Mouse (Mus musculus): ENCODE results near the gene Zfhx2. TPM values are rescaled to one million over a fixed set of nuclear protein-coding genes. Genes with fewer than 3 reads are reported as not detected.

Gene Zfhx2
- total RNA-seq, 2 experiments from 2014 or later: 4.5 to 5.0 TPM

DNA sequence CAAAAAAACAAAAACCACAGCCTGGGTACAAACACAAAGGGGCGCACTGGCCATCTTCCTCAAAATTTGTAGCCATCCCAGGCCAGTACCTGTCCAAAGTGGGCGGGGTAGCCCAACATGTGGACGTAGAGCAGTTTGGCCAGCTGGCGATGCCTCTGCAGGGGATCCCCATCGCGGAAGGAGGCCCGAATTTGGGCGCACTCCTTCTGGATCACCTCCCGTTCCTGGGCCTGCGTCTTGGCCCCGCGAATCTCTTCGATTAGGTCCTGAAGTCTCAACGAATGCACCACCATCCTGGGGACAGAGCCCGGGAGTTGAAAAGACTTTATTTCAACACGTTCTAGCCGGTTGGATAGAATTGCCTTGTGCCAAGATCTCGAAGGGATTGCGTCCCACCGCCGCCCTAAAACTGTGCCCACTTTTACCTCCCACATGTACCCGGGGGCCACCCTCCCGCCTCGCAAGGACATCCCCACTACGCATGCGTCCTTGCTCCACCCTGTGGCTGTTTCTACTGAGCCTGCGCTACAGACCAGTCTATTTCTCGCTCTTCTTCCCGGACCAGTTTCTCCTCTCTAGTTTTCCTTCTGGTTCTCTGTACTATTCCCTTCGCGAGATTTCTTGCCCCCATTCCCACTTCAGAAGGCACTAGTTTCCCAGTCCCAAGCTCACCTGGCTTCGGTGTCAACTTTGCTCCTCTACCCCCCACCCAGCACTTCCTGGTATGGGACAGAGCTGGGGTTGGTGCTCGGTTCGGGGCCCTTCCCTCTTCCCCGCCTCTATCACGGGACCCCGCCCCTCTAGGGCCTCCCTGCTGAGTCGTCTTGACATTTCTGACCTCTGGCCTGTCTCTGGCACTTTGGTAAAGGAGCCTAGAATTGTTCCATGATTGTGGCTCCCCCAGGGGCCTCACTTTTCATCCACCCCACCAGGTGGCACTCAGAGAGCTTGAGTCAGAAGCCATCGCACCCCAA is 14.0 kb upstream of the Zfhx2 start, which contains the start of gene Ap1g2:
Ap1g2 (minus strand) TSS at position 758 of the 974 bp plus-strand sequence.
- peak; percentile 91 to 92 for DNase-seq

- no peak for DNase-seq
These were observed 13.3 kb upstream of the Zfhx2 start for GRCm38 (mm10) chr14:55105386-55105785.

DNA sequence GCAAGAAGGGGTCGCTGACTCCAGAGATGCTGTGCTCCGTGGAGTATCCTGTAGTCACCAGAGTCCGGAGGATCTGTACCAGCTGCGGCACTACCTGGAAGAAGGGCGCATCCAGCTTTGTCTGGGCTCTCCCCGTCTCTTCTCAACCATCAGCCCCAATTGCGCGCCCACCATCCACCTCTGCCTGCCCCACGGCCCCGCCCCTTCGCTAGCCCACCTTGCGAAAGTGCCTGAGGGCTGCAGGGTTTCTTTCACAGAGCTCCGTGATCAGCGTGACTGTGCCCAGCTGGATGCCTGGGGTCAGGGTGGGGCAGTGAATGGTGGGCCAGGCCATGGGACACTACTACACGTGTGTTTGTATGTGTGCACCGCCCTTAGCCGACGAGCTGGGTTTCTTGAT is 12.2 kb upstream of the Zfhx2 start:
- no peak for DNase-seq

DNA sequence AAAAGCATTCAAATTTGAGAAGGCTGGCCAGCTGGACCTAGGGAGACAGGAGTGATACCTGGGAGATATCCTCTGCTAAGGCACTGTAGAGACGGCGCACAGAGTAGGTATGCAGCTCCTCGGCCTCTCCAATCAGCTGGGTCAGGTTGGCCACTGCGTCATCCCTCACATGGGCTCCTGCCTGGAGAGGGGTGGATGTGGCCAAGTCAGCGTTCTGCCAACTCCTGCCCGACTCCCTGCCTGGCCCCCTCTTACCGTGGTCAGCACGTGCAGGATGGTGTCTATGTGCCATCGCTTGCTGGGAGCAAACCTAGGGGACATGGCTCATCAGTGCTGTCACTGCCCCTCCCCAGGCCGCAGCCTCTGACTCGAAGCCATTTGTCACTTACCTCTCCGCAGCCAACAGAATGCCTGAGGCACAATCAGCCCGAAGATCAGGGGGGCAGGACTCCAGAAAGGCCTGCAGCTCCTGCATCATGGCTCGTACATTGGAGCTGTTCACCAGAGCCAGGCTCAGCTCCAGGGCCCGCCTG is 10.2 kb upstream of the Zfhx2 start:
- no peak for DNase-seq

DNA sequence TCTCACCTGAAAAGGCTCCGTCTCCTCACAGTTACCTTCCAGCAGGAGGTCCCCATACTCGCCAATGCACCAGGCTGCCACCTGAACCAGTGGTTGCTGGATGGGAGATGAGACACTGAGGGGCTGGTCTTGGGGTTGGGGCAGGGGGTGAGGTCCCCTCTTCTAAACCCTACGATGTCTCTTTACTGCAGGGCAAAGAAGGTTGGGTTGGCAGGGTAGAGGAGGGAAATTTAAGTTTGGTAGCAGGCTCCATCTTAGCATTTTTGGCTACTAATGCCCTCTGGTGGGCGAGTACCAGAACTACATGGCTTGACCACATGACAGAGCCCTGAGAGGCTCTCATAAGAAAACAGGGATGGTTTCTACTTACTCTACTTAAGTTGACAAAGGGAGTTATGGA is 9.5 kb upstream of the Zfhx2 start:
- DNase-seq: peak; percentile 59 to 72

DNA sequence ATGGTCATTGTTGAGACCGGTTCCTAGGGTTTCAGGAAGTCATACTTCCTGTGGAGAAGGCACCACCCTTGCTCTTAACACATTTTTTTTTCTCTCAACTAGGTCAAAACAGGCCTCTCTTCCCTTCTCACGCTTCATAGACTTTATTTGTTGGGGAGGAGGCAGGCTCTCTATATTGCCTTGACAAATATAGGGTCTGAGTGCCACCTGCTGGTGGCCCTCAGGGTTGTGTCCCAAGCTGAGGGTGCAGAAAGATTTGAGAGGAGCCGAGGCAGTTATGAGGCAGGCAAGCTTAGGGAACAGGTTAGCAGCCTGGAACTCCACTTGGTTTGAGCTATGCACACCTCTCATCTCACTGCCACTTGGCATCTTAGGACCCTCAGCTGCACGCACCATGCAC is 5.9 kb upstream of the Zfhx2 start:
- peak in 1 of 2 experiments; percentile 45 for DNase-seq

GRCm38 (mm10) chr14:55097646-55098045 is 5.5 kb upstream of the Zfhx2 start:
- DNase-seq: no peak

- DNase-seq: no peak
These were observed 4.5 kb upstream of the Zfhx2 start for GRCm38 (mm10) chr14:55096573-55097087.

DNA sequence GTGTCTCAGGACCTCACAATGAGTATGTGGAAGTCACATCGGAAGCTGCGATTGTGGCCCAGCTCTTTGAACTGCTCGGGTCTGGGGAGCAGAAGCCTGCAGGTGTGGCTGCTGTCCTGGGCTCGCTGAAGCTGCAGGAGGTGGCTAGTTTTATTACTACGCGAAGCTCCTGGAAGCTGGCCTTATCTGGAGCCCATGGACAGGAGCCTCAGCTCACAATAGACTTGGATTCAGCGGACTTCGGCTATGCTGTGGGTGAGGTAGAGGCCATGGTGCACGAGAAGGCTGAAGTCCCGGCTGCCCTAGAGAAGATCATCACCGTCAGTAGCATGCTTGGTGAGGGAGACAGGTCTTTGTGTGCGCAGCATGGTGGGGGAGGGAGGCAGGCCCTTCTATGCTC is 3.5 kb upstream of the Zfhx2 start:
- no peak for DNase-seq

- DNase-seq: no peak
These were observed 3.1 kb upstream of the Zfhx2 start for GRCm38 (mm10) chr14:55095263-55095662.

- peak; percentile 82 to 88 for DNase-seq
These were observed 2.6 kb upstream of the Zfhx2 start, which contains the start of gene Thtpa for GRCm38 (mm10) chr14:55094704-55095231. TSS of gene Thtpa (plus strand) at chr14:55094784.

GRCm38 (mm10) chr14:55093927-55094326 is 1.8 kb upstream of the Zfhx2 start:
- no peak for DNase-seq

- DNase-seq: no peak
These were observed 787 bp downstream of the Zfhx2 start for GRCm38 (mm10) chr14:55091209-55091865.

DNA sequence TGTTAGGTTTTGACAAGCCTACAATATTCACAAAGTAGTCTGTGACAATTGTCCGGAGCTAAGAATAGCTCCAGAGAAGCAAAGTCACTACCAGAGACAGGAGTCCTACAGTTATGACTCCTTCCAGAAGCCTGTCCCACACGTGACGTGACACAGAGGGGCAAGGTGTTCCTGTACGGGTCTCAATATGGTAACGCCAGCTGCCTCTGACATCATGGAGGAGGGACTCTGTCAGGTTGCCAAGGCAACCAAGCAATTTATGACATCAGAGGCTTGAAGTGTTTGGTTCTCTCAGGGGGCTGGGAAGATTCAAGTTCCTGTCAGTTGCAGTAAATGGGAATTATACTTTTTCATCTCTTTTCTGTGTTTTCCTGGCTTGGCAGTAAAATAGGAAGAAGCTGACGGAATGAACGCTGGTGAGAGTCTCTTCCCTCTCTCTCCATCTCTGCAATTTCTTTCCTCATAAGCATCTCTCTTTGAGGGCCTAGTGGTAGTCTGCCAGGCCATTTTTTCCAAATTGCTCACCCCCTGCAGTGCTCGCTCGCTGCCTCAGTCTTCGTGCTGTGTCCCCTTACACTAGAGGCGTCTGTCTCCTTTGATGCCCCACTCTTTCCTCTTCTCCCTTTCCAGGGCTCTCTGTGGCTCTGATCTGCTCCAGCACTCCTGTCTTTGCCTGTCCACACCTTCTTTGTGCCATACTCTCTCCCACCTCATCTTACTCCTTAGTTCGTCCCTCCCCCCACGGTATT is 2.8 kb downstream of the Zfhx2 start:
- DNase-seq: peak in 1 of 2 experiments; percentile 39

DNA sequence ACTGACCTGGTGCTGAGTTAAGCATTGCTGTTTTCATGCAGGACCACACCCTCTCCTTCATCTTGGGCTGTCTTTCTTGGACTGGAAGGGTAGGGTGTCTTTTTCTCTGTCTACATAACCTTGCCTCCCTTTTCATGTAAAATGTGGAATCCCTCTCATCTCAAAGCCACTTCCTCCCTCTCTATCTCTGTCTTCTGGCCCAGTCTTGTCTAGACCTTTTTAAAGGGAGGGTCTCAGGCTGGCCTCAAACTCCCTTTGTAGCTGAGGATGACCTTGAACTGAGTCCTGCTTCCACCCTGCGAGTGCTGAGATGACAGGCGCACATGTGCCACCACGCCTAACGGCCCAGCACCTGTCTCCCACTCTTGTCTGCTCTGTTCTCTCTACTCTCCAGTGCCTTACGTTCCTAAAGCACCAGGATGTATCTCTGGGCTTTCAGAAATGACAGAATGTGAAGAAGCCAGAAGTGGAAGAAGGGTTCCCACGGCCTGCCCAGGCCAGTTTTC is 6.1 kb downstream of the Zfhx2 start:
- no peak for DNase-seq

DNA sequence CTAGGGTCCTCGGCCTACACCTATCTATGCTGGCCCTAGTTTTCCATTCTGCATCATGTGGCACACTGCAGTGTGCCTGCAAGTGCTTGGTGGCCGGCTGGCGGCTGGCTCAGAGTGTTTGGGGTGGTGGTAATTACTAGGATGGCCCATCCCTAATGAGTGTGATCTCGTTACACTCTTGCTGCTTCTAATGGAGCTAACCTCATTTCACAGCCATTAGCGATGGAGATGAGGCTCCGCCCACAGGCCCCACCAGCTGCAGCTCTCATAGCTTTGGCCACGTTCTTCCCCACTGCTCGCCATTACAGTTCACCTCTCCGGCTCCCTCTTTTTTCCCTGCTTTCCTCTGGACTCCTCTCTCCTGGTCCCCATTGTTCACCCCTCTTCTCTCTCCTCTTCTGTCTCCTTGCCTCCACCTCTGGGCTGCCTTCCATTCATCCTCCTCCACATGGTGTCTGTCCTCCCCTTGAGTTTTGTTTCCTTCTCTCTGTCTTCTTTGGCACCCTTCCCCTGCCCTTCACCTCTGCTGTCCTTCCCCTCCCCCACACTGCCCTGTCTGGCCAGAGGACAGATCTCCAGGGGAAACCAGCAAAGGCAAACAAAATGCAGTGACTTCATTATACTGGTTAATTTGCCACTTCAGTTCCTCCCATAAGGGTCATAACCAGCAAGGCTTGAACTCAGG is 6.7 kb downstream of the Zfhx2 start:
- DNase-seq: no peak

DNA sequence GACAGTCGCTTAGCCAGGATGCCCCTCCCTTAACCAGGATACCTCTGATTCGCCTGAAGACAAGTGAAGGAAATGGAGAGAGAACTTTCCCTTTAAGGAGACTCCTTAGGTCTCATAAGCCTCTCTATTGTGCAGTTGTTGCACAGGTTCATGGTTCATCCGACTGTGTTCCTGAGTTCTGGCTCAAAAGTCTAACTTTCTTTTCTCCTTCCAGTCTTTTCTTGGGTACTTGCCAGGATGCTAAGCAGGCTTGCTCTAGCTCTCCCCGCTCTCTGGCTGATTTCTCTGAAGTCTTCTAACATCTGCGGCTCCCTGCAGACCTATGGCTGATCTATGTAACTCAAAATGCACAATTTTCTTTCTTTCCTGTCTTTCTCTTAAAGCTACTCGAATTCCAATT is 8.6 kb downstream of the Zfhx2 start:
- no peak for DNase-seq

GRCm38 (mm10) chr14:55081105-55081504 is 11.0 kb downstream of the Zfhx2 start:
- DNase-seq: no peak

DNA sequence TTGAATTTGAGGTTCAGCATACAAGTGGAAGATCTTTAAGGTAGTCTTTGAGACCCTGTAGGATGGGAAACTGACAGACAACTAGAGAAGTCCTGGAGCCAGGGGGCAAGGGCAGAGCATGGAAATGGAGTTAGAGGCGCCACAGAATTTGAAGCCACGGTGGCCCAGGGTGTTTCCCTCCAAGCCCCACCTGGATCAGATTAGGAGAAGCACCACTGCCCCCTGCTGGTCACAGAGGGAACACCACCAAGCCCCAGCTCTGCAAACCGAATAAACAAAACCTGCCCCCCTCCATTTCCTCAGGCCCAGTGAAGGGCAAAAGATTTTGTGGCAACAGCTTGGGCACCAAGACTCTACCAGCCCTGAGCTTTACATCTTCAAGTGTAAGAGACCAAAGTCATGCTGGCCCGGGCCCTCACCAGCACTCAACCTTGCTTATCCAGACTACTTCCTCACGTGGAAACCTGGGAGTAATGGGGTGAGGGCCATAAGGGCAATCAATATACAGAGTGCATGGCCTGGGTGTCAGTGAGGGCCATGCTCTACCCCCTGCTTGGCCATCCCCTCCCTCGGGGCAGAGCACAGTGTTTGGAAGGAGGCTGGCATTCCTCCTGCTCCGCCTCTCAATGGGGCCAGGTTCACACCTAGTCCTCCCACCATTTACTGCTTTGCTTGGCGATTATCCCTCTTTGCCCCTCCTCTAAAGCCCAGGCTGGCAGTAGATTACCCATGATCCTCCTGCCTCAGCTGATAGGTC is 12.7 kb downstream of the Zfhx2 start:
- peak in 1 of 2 experiments; percentile 81 for DNase-seq

DNA sequence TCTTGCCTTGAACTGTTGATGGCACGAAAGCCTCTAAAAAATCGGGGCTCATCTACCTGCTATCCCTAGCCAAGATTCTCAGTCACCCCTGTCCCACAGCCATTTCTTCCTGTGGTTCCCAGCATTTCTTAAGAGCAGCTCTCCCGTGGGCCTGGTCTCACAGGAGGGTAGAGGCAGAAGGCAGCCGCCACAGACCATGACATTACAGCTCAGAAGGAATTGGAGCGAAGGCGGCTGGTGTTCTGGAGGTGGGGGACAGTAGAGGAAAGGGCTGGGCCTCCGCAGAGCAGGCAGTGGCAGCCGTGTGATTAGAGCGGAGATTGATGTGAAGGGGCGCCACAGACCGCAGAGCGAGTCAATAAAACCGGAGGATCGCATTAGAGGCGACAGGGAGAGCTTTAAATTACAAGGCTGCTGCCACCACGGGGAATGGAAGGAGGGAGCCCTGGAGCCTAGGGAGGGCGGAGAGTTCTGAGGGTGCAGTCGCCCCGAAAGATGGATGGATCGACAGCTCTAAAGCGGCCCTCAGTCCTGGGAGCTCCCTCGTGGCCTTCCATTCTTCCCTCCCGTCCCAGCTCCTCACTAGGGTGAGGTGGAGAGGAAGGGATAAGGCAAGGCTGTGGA is 13.6 kb downstream of the Zfhx2 start:
- DNase-seq: no peak

Data from heart, adult 18-20 months (tissue).